ENCODE assay signal across 9 mouse cellular contexts in the genomic region with DNA sequence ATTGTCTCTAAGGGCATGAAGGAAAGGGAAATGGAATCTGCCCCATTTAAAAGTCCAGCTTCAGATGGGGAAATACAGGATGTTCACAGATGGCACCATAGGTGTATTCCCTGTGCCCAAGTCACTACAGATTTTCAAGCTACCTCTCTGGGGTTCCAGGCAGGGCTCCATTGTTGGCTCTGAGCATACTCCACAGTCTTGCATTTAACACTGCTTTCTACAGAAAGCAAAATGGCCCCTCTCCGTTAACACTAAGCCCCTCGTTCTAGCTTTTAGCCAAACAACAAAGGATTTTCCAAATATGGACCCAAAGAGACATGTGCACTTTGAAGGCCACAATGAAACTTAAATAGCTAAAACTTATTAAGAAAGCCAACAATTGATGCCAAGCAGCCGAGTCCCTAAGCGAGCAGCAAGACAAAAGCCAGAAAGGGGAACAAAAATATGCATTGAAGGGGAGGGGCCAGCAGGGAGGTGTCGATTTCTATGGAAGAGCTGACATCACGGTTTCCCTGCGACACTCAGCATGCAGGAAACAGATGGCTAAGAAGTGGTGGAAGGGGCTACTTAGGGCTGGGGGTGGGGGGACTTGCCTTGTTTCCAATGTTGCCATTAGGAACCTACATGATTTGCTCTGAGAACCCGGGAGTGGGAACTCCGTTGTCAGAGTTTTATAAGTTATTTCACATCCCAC. TPM values are rescaled to one million over a fixed set of nuclear protein-coding genes. Genes with fewer than 3 reads are reported as not detected.
DNase-seq lines count a peak whose midpoint lies in the region; ATAC-seq lines count a peak whose summit lies in the region.
"Had no signal": no experiment of that assay in that cellular context is flagged by ENCODE, and none has a peak within 500 bp of the region (broad histone marks: within the 10 kb centered on the region; RNA-seq: fewer than 3 reads in every experiment).

No protein-coding gene starts in this region.

- H3K9me3 ChIP-seq in heart, embryonic 15.5 days (replicated peaks): no peaks in the 10 kb centered on the region
- H3K9me3 ChIP-seq in megakaryocyte, embryonic 14.5 days: no peaks in the 10 kb centered on the region

- H3K27ac ChIP-seq in heart, embryonic 15.5 days: peak overlapping the region; percentile 68
- H3K27ac ChIP-seq in brown adipose tissue, adult 24 weeks (replicated peaks; ENCODE audit: low read depth, low read length): peak overlapping the region; percentile 71

- H3K36me3 ChIP-seq in heart, embryonic 15.5 days: peaks cover 5% of the 10 kb centered on the region; the same call in 1 of the 2 replicates
- H3K36me3 ChIP-seq in megakaryocyte, embryonic 14.5 days (replicated peaks; ENCODE audit: low read length): no peaks in the 10 kb centered on the region

- H3K4me1 ChIP-seq in heart, embryonic 15.5 days (replicated peaks): peaks cover 69% of the 10 kb centered on the region
- peaks cover 26% of the 10 kb centered on the region for H3K4me1 ChIP-seq in brown adipose tissue, adult 24 weeks (ENCODE audit: control insufficient read depth, insufficient read depth, insufficient read length, low read length)
- peaks cover 6% of the 10 kb centered on the region; the same call in 1 of the 2 replicates for H3K4me1 ChIP-seq in megakaryocyte, embryonic 14.5 days

- no peak; the same call in 1 of the 2 replicates for ATAC-seq in heart, embryonic 15.5 days (replicated peaks; ENCODE audit: insufficient number of reproducible peaks, insufficient read depth, low FRiP score, low read depth)
- no peak for ATAC-seq in inflammation-experienced regulatory T-cells, adult 6 months

- 21% methylated on average over 9 of the region's 9 CpGs for WGBS in heart, embryonic 15.5 days

- H3K27me3 ChIP-seq in heart, embryonic 15.5 days: no peaks in the 10 kb centered on the region
- H3K27me3 ChIP-seq in megakaryocyte, embryonic 14.5 days (replicated peaks): peaks cover 12% of the 10 kb centered on the region

- intact Hi-C loops in heart, postnatal 25 days (cut with DNase I): loop anchor here (10.0 kb wide), 1 partner anchor 67 kb away; no protein-coding TSS in a partner anchor

- H3K4me3 ChIP-seq in heart, embryonic 15.5 days: no peak overlapping the region
- no peak overlapping the region for H3K4me3 ChIP-seq in brown adipose tissue, adult 24 weeks (ENCODE audit: insufficient read depth, low read depth, low read length)
- H3K4me3 ChIP-seq in megakaryocyte, embryonic 14.5 days (replicated peaks): peak overlapping the region; percentile 33

- peak overlapping the region; percentile 37 for H3K4me2 ChIP-seq in heart, embryonic 15.5 days

- no peak overlapping the region for H3K9ac ChIP-seq in heart, embryonic 15.5 days

- no peak for DNase-seq in heart, postnatal 25 days (ENCODE audit: low spot score)
- peak; percentile 43 for DNase-seq in forelimb bud, embryonic 11.5 days (ENCODE audit: low read depth, low spot score)
- no peak for DNase-seq in thymus, postnatal 10 days (ENCODE audit: low spot score in 2 of 2)
- no peak for DNase-seq in adipocyte (ENCODE audit: low spot score)
- DNase-seq: adrenal gland, postnatal 36 days had no signal

RNA-seq across cellular contexts. Expression of gene Arhgap31, which starts 11.4 kb away (rescaled TPM):
- 36.1 and 36.5 TPM in 2 replicates for polyA plus RNA-seq in heart, embryonic 15.5 days (2015; fragmentation: Nextera tagmentation; extraction: Ambion mirVana)
- 10 to 100 TPM; 34.8 to 48.2 TPM for total RNA-seq in heart, postnatal 25 days (2021)
- polyA plus RNA-seq in brown adipose tissue, adult 24 weeks (2012; ENCODE audit: insufficient read depth, insufficient read length, missing spikeins): 7.5 and 9.7 TPM in 2 replicates
- polyA plus RNA-seq in megakaryocyte, embryonic 14.5 days (2012; ENCODE audit: insufficient read depth, low replicate concordance): 0.58 TPM in 1 of 2 replicates, not detected in the other
- polyA plus RNA-seq in inflammation-experienced regulatory T-cells, adult 6 months (2017; shearing (Covaris generic)): 10 to 100 TPM; 16.4 to 26.3 (median 23.6) TPM

RNA-seq across cellular contexts. Expression of gene B4galt4, which starts 40.4 kb away (rescaled TPM):
- 21.9 and 24.9 TPM in 2 replicates for polyA plus RNA-seq in heart, embryonic 15.5 days (2015; fragmentation: Nextera tagmentation; extraction: Ambion mirVana)
- total RNA-seq in heart, postnatal 25 days (2021): 10 to 100 TPM in 1 of 2 experiments, 1 to 10 TPM in 1; 9.2 to 11.0 TPM
- polyA plus RNA-seq in brown adipose tissue, adult 24 weeks (2012; ENCODE audit: insufficient read depth, insufficient read length, missing spikeins): 2.4 and 3.5 TPM in 2 replicates
- polyA plus RNA-seq in megakaryocyte, embryonic 14.5 days (2012; ENCODE audit: insufficient read depth, low replicate concordance): not detected in 2 replicates
- polyA plus RNA-seq in inflammation-experienced regulatory T-cells, adult 6 months (2017; shearing (Covaris generic)): 10 to 100 TPM in 2 of 3 experiments, 1 to 10 TPM in 1; 7.1 to 14.7 (median 14.3) TPM
